Mouse (Mus musculus): ENCODE measurements around the gene Gm17581.

Gene Gm17581

GRCm38 (mm10) chr2:155691336-155691722 is 44.3 kb downstream of the Gm17581 start:
- no peak for DNase-seq (ENCODE audit: low spot score in 2 of 2)

GRCm38 (mm10) chr2:155689211-155689610 is 46.5 kb downstream of the Gm17581 start:
- no peak for DNase-seq (ENCODE audit: low spot score in 2 of 2)

GRCm38 (mm10) chr2:155687746-155688145 is 47.9 kb downstream of the Gm17581 start:
- DNase-seq (ENCODE audit: low spot score in 2 of 2): no peak

- DNase-seq (ENCODE audit: low spot score in 2 of 2): peak in 1 of 2 experiments; percentile 13
These were observed 49.1 kb downstream of the Gm17581 start for GRCm38 (mm10) chr2:155686572-155686971.

Measured in natural killer cell, adult 2 months (primary cell).